Mouse (Mus musculus): Measurements from ENCODE around the gene Polr3g.
A peak's percentile ranks its signal among the peaks of the same experiment; 100 is the strongest.
"Not testable (repeated sequence)": the region's sequence is repeated elsewhere in the genome, so short reads cannot be mapped to it uniquely, and the experiment has no call there.

The Polr3g gene

GRCm38 (mm10) chr13:81710775-81711545 lies at the start of gene Polr3g, which contains the start of gene Mblac2:
TSS of gene Polr3g (minus strand) at chr13:81711013.
TSS of gene Mblac2 (plus strand) at chr13:81711341.
- peak; percentile 98 to 99 for DNase-seq

- peak in 1 of 2 experiments; percentile 10 for DNase-seq
Observed at GRCm38 (mm10) chr13:81760379-81760778, 49.6 kb upstream of the Polr3g start.

- no peak for DNase-seq
Observed at GRCm38 (mm10) chr13:81757058-81757660, 46.3 kb upstream of the Polr3g start.

GRCm38 (mm10) chr13:81755324-81755723 lies 44.5 kb upstream of the Polr3g start:
- no peak for DNase-seq

DNA sequence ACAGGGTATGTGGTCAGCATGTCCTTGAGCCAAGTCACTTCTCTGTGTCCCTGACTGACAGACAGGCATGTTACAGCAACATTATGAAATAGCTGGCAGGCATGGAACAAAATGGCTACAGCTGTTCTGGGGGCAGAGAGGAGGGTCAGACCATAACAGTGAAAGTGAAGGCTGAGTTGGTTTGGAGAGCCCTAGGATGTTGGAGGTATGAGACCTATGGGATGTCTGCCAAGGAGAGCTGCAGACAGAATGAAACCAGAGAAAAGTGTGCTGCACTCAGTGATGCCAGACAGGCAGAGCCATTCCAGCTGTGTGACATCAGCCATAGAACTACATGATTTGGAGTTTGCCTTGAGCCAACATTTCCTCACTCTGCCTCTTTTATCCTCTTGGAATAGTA lies 44.1 kb upstream of the Polr3g start:
- DNase-seq, result no peak

- DNase-seq, result no peak
Observed at GRCm38 (mm10) chr13:81744092-81744396, 33.2 kb upstream of the Polr3g start.

DNA sequence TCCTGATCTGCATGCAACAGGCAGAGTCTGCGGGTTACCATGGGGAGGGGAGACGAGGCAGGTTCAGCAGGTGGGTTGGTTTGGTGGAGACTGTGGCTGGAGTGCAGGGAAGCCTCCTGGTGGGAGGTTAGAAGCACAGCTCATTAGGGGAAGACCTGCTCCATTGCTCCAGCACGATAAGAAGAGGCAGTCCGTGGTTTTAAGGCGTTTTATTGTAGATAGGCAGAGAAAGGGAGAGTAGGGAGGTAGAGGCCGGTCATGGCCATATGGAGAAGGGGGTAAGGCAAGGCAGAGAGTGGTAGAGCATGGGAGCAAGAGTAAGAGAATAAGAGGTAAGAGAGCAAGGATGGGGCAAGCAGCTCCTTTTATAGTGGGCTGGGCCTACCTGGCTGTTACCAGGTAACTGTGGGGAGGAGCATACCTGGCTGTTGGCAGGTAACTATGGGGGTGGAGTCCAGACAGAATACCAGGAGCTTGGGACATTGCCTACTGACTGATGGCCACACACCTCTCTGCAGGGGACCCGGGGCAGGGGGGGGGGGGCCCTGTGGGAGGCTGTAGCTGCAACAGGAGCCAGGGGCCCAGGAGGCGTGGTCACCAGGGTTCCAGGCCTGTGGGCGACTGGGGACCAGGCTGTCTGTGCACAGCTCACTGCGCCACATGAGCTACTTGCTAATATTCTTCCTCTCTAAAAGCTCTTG lies 32.7 kb upstream of the Polr3g start:
- no peak for DNase-seq

- no peak for DNase-seq
Observed at GRCm38 (mm10) chr13:81740898-81741297, 30.1 kb upstream of the Polr3g start.

- no peak for DNase-seq
Observed at GRCm38 (mm10) chr13:81736606-81737005, 25.8 kb upstream of the Polr3g start.

GRCm38 (mm10) chr13:81730362-81730761 lies 19.5 kb upstream of the Polr3g start:
- DNase-seq, result no peak

DNA sequence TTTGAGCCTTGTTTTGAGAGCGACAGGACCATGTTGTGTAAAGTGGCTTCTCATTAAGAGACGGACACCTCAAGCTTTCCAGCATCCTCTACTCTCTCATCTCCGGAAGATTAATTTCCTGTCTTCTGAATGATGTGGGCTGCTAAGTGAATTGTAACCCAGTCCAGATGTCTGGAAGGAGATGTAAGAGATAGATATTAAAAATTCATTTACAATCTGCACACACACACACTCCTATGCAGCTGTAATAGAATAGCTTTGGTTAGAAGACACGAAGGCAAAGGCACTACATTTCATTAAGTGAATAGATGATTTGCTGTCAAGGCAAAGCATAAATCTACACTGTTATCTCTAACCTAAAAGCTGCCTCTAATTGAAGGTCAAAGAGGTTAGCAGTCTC lies 18.3 kb upstream of the Polr3g start:
- DNase-seq, result no peak

GRCm38 (mm10) chr13:81728141-81728540 lies 17.3 kb upstream of the Polr3g start:
- DNase-seq, result not testable (repeated sequence)

GRCm38 (mm10) chr13:81713896-81714295 lies 3.1 kb upstream of the Polr3g start:
- no peak for DNase-seq

GRCm38 (mm10) chr13:81711546-81712371 lies 946 bp upstream of the Polr3g start:
- DNase-seq, result peak in 1 of 2 experiments; percentile 48

DNA sequence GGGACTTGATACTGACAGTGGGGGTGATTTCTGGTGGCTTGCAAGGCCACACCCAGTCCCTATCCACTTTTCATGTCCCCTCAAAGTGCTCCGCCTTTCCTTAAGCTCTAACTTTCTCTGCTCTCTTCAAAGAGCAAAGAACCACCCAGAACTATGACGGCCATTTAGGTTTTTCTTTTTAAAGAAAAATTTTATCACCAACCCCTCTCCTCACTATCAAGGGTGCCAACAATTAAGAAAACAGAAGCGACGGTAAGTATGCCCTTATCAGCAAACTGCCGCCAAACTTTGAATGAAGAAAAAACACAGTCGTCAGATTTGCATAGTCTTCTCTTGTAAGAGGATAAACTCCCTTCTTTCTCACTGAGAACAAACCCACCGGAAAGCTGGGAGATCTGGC lies 547 bp downstream of the Polr3g start:
- DNase-seq, result no peak

DNA sequence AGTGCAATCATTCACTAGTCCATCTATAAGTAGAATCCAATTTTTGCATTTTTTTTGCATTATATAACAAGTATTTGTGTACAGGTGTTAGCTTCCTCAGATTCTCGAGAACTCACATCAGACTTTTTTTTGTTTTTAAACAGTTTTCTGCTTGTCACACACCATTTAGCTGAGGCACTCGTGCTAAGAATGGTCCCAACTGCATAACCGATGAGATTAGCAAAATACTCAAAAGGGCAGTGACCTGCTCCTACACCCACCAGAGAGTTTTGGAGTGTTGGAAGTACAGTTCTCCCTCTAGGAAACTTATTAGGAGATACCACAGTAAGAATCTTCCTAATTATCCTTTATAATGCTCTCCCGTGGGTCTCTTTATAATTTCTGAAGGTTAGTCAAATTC lies 1.0 kb downstream of the Polr3g start:
- DNase-seq, result no peak

- DNase-seq, result no peak
Observed at GRCm38 (mm10) chr13:81706311-81706710, 4.5 kb downstream of the Polr3g start.

DNA sequence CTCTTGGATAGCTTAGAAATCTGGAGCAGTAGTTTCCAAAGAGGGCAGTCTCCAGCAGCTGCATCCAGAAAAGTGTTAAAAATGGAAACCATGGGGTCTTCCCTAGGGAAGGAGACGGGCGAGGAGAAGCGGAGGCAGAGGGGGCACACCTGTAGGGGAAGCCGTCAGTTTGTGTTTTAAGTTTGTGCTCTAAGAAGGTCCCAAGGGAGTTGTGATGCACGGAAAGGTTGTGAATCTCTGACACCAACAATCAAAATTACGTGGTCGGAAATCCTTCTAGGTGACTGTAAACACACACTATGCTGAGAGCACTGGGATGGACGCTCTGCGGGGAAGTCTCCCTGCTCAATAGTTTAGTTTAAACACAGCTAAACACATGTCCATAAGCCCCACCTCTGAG lies 7.2 kb downstream of the Polr3g start:
- DNase-seq, result no peak

- no peak for DNase-seq
Observed at GRCm38 (mm10) chr13:81703148-81703547, 7.7 kb downstream of the Polr3g start.

DNA sequence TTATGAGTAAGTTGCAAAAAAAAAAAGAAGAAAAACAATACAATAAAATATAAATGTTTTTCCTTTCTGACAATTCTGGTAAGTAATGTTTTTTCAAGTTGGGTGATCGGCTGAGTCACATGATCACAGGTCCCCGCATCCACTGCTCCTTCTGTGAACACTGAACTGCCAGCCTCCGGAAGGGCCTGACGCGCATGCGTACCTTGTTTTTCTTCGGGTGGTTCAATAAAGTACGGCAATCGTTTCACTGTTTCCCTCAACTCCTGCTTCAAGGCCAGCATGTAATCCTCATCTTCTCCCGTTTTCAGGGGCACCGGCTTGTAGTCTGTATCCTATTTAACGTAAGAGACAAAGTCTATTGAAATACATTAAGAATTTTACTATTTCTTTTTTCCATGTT lies 16.4 kb downstream of the Polr3g start:
- DNase-seq, result no peak

DNA sequence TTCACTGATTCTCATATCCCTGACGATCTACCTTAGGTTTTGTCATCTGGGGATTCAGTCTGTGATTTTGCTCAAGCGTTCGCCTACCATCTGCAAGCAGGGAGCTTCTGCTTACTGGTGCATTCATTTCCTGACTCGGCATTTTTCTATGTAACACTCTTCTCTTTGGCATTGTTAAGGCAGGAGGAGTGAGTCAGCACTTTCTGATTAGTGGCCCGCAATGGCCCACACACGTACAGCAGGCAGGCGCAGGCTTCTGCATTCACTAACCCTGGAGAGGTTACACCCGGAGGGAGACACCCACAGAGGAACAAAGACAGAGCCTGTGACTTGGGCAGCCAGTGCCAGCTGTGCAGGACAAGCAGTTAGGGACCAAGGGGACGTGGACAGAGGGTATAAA lies 19.2 kb downstream of the Polr3g start:
- no peak for DNase-seq

GRCm38 (mm10) chr13:81690477-81690876 lies 20.3 kb downstream of the Polr3g start:
- DNase-seq, result peak in 1 of 2 experiments; percentile 27

- no peak for DNase-seq
Observed at GRCm38 (mm10) chr13:81689587-81689986, 21.2 kb downstream of the Polr3g start.

All from thymus, postnatal 36 days (tissue).